Mouse (Mus musculus): ENCODE data around the gene Nptx1.

Nptx1 gene

DNA sequence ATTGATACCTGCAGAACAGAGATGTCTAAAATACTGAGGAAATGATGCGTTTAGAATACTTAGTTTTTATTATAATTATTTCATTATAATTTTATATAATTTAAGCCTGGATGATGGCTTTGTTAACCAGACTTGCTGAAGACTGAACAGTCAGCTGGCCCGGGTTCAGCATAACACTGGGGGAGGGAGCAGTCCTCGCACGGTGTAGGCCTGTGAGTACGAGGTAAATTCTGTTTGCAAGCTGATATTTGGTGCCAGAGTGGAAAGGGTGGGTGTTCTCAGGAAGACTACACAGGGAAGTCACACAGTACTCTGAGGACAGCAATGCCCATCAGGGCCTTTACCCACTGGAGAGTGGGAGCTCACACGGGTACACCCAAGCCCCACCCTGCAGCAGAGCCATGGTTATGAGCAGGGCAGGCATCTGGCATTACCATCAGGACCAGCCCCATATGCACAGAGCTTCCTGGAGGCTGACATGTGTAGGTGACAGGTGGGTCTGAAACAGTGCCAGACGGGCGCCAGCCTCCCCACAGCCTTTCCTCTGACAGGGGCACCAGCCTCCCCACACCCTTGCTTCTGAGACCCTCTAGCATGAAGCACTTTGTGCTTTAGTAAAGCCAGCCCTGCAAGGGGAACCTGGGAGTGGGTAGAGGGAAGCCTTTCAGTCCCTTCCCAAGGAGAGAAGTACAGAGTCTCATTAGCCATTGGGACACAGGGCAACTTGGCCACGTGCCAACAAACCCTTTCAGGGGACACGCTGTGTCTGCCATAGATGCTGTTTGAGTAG lies 3.2 kb upstream of the Nptx1 start:
- DNase-seq (ENCODE audit: low read depth, low spot score): no peak

GRCm38 (mm10) chr11:119549371-119549811 lies 1.8 kb upstream of the Nptx1 start:
- DNase-seq (ENCODE audit: low read depth, low spot score): no peak

DNA sequence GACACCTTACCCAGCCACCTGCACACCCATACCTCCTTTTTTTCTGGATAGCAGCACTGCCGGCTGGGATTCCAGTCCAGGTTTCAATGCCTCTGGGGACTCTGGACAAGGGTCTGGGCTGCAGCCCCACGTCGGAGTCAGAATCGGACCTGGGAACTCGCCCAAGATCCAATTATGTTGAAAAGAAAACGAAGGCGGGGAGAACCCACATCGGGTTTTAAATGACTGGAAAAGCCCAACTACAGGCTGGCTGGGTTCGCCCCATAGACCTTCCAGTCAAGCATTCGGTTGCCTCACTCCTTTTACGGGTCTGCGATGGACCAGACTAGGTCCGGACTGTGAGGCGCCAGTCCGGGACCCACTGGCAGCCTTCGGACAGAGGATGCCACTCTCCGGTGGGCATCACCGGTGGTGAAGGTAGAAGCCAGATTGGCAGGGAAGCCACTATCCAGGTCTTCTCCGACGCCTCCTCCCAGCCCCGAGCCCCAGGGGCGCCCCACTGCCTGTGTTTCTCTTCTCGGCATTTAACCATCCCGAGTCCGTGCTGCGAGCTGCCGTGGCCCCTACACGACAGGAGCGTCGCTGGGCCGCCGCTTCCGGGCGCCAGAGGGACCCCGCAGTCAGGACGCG lies 1.3 kb upstream of the Nptx1 start:
- no peak for DNase-seq (ENCODE audit: low read depth, low spot score)

DNA sequence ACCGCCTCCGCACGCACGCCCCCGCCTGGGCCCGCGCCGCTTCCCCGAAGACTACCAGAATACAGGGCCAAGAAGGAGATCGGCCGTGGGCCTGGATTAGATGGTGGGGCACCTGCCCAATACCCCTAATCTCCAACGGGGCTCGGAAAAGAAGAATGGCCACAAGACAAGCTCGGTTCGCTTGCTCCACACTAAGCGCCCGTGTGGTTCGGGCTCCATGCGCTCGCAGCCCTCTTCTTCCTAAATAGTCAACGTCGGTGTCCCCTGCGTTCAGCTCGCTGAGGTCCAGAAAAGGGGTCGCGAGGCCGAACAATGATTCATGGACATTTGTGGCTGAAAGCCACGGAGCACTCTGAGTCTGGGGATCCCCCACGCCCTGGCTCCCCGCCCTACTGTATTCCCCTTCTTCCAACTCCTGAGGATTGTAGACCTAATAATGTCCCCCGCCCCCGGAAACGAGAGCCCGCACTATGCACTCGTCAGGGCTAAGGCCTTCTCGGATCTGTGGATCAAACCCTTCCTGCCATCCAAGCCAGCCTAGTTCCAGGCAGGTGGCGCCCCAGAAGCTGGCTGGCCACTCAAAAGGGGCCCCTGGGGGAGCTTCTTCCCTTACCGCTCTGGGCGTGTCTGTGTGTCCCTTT lies 518 bp upstream of the Nptx1 start:
- no peak for DNase-seq (ENCODE audit: low read depth, low spot score)

DNA sequence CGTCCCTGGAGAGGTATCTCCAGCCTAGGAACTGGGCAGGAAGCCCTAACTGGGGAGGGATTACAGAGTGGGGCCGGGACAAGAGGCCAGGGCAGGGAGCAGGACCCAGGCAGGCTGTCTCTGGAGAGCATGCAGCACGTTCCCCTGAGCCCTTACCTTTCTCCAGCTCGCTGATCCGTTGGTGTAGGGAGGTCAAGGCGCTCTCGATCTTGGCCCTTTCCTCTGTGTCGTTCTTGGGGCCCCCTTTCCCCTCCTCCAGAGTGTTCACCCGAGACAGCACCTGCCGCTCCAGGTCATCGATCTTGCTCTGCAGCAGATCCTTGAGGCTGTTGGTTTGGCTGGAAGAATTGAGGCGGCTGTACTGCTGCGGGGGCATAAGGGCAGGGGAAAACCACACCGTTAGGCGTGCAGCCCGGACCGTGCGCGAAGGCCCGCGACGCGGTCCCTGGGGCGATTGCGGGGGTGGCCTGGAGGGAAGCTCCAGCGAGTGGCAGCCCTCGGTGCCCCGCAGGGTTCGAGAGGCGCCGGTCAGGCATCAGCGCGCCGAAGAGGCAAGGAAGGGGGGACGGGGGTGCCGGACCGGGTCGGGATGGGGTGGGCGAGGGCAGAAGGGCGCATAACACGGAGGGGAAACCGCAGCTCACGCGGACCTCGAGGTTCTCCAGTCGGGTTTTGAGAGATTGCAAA lies 914 bp downstream of the Nptx1 start:
- DNase-seq (ENCODE audit: low read depth, low spot score): no peak

- no peak for DNase-seq (ENCODE audit: low read depth, low spot score)
Measured at GRCm38 (mm10) chr11:119545741-119546495, 1.6 kb downstream of the Nptx1 start.

DNA sequence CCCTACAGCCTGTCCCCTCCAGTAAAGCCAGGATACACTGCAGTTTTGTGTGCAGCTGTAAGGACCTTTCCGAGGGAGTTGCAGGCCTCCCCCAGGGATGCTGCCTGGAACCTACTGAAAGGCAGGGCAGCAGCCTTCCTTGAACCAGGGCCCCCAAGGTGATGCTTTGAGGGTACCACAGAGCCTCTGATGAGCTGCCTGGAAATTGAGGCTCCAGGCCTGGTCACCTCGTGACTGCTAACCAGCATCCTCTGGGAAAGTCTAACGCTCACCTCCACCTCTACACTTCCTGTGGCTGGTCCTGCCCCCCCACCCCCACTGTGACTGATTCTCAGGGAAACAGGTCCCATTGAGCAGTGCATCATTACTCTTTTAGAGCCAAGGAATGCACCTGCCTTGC lies 2.3 kb downstream of the Nptx1 start:
- no peak for DNase-seq (ENCODE audit: low read depth, low spot score)

DNA sequence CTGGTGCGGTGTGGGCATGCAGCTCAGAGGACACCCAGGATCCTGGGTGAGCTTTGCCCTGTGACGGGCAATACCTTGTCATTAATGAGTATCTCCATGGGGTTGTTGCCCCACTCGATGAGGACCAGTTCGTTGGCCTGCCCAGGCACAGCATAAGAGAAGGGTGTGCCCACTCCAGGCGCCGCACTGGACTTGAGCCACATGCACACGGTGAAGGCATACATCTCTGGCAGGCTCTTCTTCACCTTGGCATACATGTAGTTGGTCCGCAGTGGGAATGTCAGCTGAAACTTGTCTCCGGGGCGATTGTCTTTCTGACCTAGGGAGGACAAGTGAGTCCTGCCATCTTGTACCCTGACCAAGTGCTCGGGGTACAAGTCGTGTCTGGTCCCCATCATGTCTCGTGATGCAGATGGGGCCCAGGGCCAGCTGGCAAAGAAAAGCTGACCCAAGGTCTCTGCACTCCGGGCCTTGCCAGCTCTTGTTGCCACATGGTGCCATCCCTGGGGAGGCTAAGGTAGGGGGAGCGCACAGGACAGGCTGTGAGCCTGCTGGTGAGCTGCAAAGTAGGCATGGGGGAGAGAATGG lies 2.9 kb downstream of the Nptx1 start:
- no peak for DNase-seq (ENCODE audit: low read depth, low spot score)

- no peak for DNase-seq (ENCODE audit: low read depth, low spot score)
Measured at GRCm38 (mm10) chr11:119543816-119544517, 3.6 kb downstream of the Nptx1 start.

DNA sequence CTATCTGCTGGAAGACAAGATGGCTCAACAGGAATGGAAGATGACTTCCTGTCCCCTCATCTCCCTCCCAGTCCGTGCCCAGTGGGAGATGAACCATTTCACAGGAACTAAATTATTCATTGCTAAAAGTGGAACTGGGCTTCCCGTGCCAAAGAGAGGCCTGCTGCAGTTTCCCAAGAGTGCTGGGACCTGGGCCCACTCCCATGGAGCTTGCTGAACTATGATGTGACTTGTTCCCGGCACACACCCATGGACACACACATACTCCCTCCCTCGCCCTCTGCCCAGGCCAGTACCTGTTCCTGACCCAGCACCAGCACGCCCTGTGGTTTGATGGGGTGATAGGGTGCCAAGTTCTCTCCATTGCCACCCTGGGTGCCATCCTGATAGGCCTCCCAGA lies 4.7 kb downstream of the Nptx1 start:
- DNase-seq (ENCODE audit: low read depth, low spot score): no peak

- no peak for DNase-seq (ENCODE audit: low read depth, low spot score)
Measured at GRCm38 (mm10) chr11:119542371-119542770, 5.2 kb downstream of the Nptx1 start.

- DNase-seq (ENCODE audit: low read depth, low spot score): no peak
Measured at GRCm38 (mm10) chr11:119541082-119541481, 6.5 kb downstream of the Nptx1 start.

DNA sequence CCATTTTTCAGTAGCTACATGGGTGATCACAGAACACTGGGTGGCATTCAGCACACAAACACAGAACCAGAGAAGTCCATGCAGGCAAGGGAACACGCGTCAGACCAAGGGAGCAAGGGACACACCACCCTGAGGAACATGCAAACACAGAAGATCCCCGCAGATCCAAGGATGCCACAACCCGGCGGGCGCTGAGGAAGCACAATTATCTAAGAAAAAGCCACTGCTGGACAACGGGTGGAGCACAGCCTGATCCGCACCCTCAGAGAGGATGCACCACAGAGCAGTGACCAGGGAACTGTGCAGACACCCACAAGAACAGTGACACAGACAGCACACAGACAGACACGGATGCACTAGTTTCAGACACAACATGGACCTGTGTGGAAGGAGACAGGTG lies 7.0 kb downstream of the Nptx1 start:
- DNase-seq (ENCODE audit: low read depth, low spot score): no peak

DNA sequence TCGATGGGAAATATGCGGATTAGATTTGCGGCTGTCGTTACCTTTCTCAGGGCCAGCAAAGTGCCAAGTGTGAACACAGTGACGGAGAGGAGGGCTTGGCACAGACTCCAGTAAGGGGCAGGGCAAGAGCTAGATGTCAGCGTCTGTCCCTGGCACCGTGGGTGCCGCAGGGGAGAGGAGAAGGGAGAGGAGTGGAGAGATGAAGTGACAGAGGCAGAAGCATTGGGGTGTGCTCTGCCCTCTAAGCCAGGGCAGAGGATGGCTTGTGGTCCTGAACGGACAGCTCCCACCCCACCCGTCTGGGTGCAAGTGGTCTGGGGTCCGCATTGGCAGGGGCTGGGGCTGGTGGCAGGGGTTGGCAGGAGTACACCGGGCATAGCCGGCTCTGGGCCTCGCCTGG lies 7.6 kb downstream of the Nptx1 start:
- DNase-seq (ENCODE audit: low read depth, low spot score): no peak

DNA sequence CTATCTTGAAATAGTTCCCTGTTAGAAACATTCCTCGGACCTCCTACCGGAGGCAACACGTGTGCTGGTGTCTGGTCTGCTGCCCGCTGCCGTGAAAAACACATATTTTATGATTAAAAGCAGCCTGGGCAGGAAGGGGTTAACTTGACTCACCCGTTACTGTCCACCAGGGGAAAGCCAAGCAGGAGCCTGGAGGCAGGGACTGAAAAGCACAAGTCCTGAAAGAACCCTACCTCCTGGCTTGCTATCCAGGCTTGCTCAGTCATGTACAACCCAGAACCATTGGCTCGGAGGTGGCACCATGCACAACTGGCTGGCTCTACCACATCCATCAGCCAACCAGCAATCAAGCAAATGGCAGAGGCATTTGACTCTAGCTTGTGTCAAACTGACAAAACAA lies 13.8 kb downstream of the Nptx1 start:
- DNase-seq (ENCODE audit: low read depth, low spot score): no peak

DNA sequence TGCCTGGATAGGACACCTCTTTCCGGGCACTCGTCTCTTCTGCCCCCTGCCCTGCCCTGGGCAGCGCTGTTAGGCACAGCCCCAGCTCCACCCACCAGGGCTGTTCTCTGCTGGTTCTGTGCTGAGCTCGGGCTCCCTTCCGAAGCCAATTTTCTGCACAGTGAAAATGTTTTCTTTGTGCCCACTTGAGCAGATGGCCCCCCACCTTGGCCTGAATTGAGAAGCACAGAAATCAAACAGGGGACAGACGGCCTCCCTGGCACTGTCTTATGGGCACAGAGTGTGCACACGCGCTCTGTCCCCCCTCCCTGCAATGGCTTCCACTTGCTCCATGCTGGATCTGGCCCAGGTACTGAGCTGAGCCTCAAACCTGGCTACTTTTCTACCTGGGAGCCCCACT lies 15.1 kb downstream of the Nptx1 start:
- no peak for DNase-seq (ENCODE audit: low read depth, low spot score)

- DNase-seq (ENCODE audit: low read depth, low spot score): no peak
Measured at GRCm38 (mm10) chr11:119528930-119529329, 18.6 kb downstream of the Nptx1 start.

GRCm38 (mm10) chr11:119526068-119526966 lies 21.2 kb downstream of the Nptx1 start:
- DNase-seq (ENCODE audit: low read depth, low spot score): no peak

DNA sequence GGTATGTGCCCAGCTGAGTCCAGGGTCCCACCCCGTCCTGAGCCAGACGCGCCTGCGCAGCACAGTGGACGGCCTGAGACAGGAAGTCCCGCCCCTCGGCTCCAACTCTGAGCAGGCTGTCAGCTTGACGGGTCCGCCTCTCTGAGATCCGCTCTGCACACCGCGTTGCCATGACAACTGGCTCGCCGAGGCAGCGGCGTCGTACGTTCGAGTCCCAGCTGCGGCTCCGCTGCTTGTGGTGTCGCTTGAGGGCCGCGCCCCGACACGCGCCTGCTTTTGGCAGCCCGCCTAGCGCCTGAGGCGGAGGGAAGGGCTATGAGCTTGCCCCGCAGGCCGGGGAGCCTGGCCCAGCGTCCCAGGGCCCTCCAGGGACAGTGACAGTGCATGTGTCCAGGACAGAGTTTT lies 23.0 kb downstream of the Nptx1 start:
- DNase-seq (ENCODE audit: low read depth, low spot score): peak; percentile 82

All from embryo, embryonic 11.5 days (tissue).